Mouse (Mus musculus) embryonic facial prominence, embryonic 14.5 days (tissue): ENCODE data around the gene Gm11564. TPM values are rescaled to one million over a fixed set of nuclear protein-coding genes. Genes with fewer than 3 reads are reported as not detected.

ENCODE experiments used
- polyA plus RNA-seq: library from polyadenylated mRNA; unstranded; fragments of >200 nt; fragmentation: Nextera tagmentation; extraction: Ambion mirVana; gene quantifications from 2 replicates; pipeline ENCODE4 v1.2.1, GENCODE M21; 2014

The Gm11564 gene
- polyA plus RNA-seq, 1 experiment from 2014 or later, result not detected

Other genes with a start within 250 kb of the Gm11564 start
- 0.51 TPM in 1 of 2 replicates, not detected in the other for gene Krtap3-1, start 249.0 kb downstream of the Gm11564 start, polyA plus RNA-seq
- not detected in 2 replicates for gene Krtap1-5, start 234.7 kb downstream of the Gm11564 start, polyA plus RNA-seq
- not detected in 2 replicates for gene Krtap1-4, start 232.0 kb downstream of the Gm11564 start, polyA plus RNA-seq
- gene Krtap1-3, start 224.3 kb downstream of the Gm11564 start, polyA plus RNA-seq, result 0.26 TPM in 1 of 2 replicates, not detected in the other
- gene Krtap9-3, start 217.6 kb downstream of the Gm11564 start, polyA plus RNA-seq, result not detected in 2 replicates
- gene Gm11938, start 212.4 kb downstream of the Gm11564 start, polyA plus RNA-seq, result not detected in 2 replicates
- not detected in 2 replicates for gene Gm11937, start 205.5 kb downstream of the Gm11564 start, polyA plus RNA-seq
- gene Krtap2-4, start 200.8 kb downstream of the Gm11564 start, polyA plus RNA-seq, result 0.54 TPM in 1 of 2 replicates, not detected in the other
- gene Gm11562, start 195.2 kb downstream of the Gm11564 start, polyA plus RNA-seq, result not detected in 2 replicates
- not detected in 2 replicates for gene Krtap4-1, start 187.4 kb downstream of the Gm11564 start, polyA plus RNA-seq
- gene Krtap4-2, start 180.6 kb downstream of the Gm11564 start, polyA plus RNA-seq, result not detected in 2 replicates
- gene Krtap4-7, start 171.6 kb downstream of the Gm11564 start, polyA plus RNA-seq, result 0.29 TPM in 1 of 2 replicates, not detected in the other
- not detected in 2 replicates for gene Gm11555, start 165.4 kb downstream of the Gm11564 start, polyA plus RNA-seq
- 0.17 TPM in 1 of 2 replicates, not detected in the other for gene Gm11563, start 156.7 kb downstream of the Gm11564 start, polyA plus RNA-seq
- gene Krtap4-6, start 149.7 kb downstream of the Gm11564 start, polyA plus RNA-seq, result not detected in 2 replicates
- not detected in 2 replicates for gene Gm14190, start 124.9 kb downstream of the Gm11564 start, polyA plus RNA-seq
- not detected in 2 replicates for gene Gm14180, start 81.4 kb downstream of the Gm11564 start, polyA plus RNA-seq
- gene Gm11595, start 42.8 kb downstream of the Gm11564 start, polyA plus RNA-seq, result not detected in 2 replicates
- not detected in 2 replicates for gene Krtap4-8, start 35.0 kb downstream of the Gm11564 start, polyA plus RNA-seq
- gene Krtap4-9, start 30.5 kb downstream of the Gm11564 start, polyA plus RNA-seq, result not detected in 2 replicates
- not detected in 2 replicates for gene Gm11596, start 22.2 kb downstream of the Gm11564 start, polyA plus RNA-seq
- not detected in 2 replicates for gene Gm11569, start 16.7 kb downstream of the Gm11564 start, polyA plus RNA-seq
- not detected in 2 replicates for gene Gm11554, start 11.2 kb downstream of the Gm11564 start, polyA plus RNA-seq
- not detected in 2 replicates for gene Krtap4-13, start 5.8 kb downstream of the Gm11564 start, polyA plus RNA-seq
- not detected in 2 replicates for gene 2300003K06Rik, start 22.4 kb upstream of the Gm11564 start, polyA plus RNA-seq
- gene Krtap4-16, start 35.9 kb upstream of the Gm11564 start, polyA plus RNA-seq, result not detected in 2 replicates
- gene Gm11568, start 42.3 kb upstream of the Gm11564 start, polyA plus RNA-seq, result not detected in 2 replicates
- not detected in 2 replicates for gene Gm11559, start 48.8 kb upstream of the Gm11564 start, polyA plus RNA-seq
- not detected in 2 replicates for gene Krtap9-1, start 57.7 kb upstream of the Gm11564 start, polyA plus RNA-seq
- not detected in 2 replicates for gene Gm11567, start 63.5 kb upstream of the Gm11564 start, polyA plus RNA-seq
- not detected in 2 replicates for gene Krtap31-1, start 92.3 kb upstream of the Gm11564 start, polyA plus RNA-seq
- gene Gm11565, start 99.1 kb upstream of the Gm11564 start, polyA plus RNA-seq, result not detected in 2 replicates
- gene Krtap31-2, start 120.6 kb upstream of the Gm11564 start, polyA plus RNA-seq, result not detected in 2 replicates
- not detected in 2 replicates for gene Krtap9-5, start 132.8 kb upstream of the Gm11564 start, polyA plus RNA-seq
- not detected in 2 replicates for gene Krtap29-1, start 163.4 kb upstream of the Gm11564 start, polyA plus RNA-seq
- 0.26 TPM in 1 of 2 replicates, not detected in the other for gene Krtap16-1, start 170.9 kb upstream of the Gm11564 start, polyA plus RNA-seq
- 0.38 and 0.63 TPM in 2 replicates for gene Krtap17-1, start 178.3 kb upstream of the Gm11564 start, polyA plus RNA-seq
- gene Krt33a, start 200.5 kb upstream of the Gm11564 start, polyA plus RNA-seq, result 0.20 and 0.54 TPM in 2 replicates
- gene Krt33b, start 214.2 kb upstream of the Gm11564 start, polyA plus RNA-seq, result 0.96 and 1.3 TPM in 2 replicates
- 0.40 TPM in 1 of 2 replicates, not detected in the other for gene Krt34, start 225.9 kb upstream of the Gm11564 start, polyA plus RNA-seq
- 0.30 and 1.3 TPM in 2 replicates for gene Krt31, start 234.9 kb upstream of the Gm11564 start, polyA plus RNA-seq